Mouse (Mus musculus): ENCODE measurements at regions not wholly inside any gene's neighbourhood (a gene's known extent, or its start where the extent isn't known, plus 50 kb on each side); places are given as distances from the start of the nearest gene placed in this dataset.
"Not testable (repeated sequence)": the region's sequence is repeated elsewhere in the genome, so short reads cannot be mapped to it uniquely, and the experiment has no call there.

DNA sequence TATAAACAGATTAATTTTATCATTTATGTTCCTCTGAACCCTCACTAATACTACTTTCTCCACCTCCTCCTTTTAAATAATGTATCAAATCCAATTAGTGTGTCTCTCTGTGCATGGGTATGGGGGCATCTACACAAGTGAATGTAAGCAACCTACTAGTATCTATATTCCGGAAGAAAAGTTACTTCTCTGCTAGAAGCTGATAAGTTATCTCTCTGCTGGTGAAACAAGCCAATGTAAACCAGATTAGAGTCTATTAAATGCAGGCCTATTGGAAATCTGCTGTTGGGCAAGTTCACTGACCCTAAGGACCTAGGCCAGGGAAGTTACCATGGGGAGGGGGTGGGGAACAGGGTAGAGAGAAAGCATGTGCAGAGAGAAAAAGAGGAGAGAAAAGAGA lies 59.1 kb upstream of the Chd2 start:
- intact Hi-C loops (cut with DNase I) = no loop called here
- Histone ChIP-seq H3K27ac (no peak overlapping the region), H3K4me3 (no peak overlapping the region)
- no peak for TF ChIP-seq CTCF (IDR thresholded peaks at IDR 0.05)
- DNase-seq = no peak

DNA sequence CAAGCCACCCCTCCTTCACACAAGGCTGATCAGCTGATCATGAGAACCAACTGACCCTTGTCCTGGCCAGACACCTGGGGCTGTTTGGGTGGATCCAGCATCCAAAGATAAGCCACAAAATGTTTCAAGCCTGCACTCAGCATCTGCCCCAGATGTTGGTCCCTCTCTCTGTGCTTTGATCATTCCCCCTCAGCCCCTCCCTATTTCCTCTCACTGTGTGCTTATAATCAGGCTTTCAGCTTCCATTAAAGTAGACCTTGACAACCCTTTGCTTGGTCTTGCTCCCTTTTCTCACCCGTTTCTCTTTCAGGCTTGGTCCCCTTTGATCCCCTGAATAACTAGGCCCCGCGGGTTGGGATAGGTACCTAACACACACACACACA lies 58.4 kb upstream of the Chd2 start:
- intact Hi-C loops (cut with DNase I) = not testable (repeated sequence)

DNA sequence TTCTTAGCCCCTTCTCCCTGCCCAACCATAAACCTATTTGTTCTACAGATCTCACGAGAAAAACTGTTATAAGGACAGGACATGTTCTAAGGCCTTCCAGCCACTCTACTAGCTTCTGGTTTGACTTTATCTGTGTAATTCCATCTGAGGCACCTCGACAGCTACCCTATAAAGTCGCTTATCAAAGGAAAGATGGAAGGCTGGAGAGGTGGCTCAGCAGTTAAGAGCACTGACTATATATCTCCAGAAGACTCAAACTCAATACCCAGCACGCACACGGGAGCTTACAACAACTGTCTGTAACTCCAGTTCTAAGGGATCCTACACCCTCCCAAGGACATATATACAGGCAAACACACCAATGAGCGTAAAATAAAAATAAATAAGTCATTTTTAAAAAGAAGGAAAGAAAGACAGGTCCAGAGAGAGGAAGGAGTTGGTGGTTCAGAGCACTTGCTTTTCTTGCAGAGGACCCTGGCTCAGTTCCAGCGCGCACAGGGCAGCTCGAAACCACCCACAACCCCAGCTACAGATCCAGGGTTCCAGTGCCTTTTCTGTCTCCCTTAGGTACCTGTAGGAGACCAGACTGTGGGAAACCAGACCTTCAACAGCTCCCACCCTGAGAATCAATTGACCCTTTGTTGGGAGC lies 57.8 kb upstream of the Chd2 start:
- TF ChIP-seq CTCF (IDR thresholded peaks at IDR 0.05) = no peak
- intact Hi-C loops (cut with DNase I) = no loop called here
- no peak for DNase-seq
- Histone ChIP-seq H3K27ac (no peak overlapping the region), H3K4me3 (no peak overlapping the region)

More for the DNA sequence above, 58.4 kb upstream of the Chd2 start:
- not testable (repeated sequence) for DNase-seq, H3K27ac ChIP-seq, H3K4me3 ChIP-seq

DNA sequence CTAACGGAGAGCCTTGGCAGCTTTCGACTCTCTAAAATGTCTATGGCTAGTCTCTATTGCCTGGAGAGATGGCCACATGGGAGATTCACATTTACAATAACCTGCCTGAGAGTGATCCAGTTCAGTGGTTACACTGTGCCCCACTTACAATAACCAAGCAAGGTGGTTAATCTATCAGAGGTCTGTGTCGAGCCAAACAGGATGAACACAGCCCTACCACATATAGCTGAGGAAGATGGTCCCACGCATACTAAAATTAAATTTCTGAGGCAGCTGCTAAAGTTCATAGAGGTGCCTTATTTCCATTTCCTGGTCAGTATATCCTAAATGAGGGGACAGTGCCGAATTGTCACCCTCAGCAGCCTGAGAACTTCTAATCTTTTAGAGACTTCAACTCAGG lies 56.3 kb upstream of the Chd2 start:
- no peak for DNase-seq
- intact Hi-C loops (cut with DNase I) = no loop called here

DNA sequence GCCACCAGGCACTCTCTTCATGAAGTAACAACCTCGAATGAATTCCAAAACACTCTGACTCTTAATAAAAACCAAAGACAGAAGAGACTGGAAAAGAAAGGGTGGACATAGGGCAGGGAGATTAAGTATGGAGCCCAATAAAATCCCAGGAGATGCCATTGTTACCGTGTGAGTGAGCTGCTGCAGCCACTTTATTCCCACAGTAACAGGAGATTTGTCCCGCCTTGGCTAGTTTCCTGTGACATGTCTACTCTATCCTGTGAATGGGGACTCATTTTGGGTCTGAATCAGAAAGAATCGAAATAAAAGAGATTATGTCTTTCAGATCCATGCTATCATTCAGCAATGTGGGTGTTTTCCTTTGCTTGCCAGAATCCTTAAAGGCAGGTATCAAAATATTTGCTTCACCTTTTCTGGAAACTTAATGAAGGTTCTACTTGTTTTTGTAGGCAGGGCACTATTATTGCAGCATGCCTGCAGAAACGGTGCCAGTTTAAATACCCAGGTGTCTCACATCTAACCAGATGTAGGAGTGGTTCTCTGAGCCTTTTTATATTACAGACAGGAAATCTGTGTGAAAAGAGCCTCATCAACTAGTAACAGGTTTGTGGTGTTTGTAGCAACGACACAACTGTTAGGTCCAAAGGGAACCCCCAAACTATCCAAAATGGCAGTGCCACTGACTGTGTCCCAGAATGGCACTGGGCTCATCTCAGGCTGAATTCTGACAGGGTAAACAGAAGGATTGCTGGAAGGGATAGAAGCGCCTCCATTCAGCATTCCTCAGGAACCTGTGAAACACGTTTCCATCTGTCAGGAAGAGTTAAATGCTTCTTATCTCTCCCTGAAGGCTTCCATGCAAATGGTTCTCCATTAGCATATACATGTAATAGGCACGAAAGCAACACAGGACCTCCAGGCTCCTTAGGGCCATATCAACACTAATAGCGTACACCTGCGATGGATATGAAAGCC lies 55.5 kb upstream of the Chd2 start:
- H3K4me3 ChIP-seq = no peak overlapping the region
- no peak for DNase-seq
- intact Hi-C loops (cut with DNase I) = no loop called here
- H3K27ac ChIP-seq = peak overlapping the region; percentile 99
- no peak for TF ChIP-seq CTCF (IDR thresholded peaks at IDR 0.05)

More for the DNA sequence above, 56.3 kb upstream of the Chd2 start:
- TF ChIP-seq CTCF (IDR thresholded peaks at IDR 0.05) = no peak
- peak overlapping the region; percentile 99; the same call in 1 of the 2 replicates for H3K27ac ChIP-seq
- no peak overlapping the region for H3K4me3 ChIP-seq

DNA sequence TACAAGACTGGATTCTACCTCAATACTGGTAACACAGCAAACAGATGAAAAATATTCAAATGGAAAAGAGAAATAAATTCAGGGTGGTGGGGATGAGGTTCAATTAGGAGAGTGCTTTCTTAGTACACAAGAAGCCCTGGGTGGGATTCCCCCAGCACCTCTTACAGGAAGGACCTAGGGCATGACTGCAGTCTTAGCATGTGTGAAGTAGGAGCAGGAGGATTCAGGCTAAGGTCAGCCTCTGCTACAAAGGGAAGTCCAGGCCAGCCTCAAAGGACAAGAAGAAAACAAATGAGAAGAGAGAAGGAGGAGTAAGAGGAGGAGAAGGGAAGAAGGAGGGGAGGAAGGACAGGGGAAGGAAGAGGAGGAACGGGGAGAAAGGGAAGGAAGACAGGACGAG lies 54.8 kb upstream of the Chd2 start:
- H3K4me3 ChIP-seq = peak overlapping the region; percentile 72
- intact Hi-C loops (cut with DNase I) = no loop called here
- H3K27ac ChIP-seq = peak overlapping the region; percentile 99
- no peak for DNase-seq
- TF ChIP-seq CTCF (IDR thresholded peaks at IDR 0.05) = no peak

DNA sequence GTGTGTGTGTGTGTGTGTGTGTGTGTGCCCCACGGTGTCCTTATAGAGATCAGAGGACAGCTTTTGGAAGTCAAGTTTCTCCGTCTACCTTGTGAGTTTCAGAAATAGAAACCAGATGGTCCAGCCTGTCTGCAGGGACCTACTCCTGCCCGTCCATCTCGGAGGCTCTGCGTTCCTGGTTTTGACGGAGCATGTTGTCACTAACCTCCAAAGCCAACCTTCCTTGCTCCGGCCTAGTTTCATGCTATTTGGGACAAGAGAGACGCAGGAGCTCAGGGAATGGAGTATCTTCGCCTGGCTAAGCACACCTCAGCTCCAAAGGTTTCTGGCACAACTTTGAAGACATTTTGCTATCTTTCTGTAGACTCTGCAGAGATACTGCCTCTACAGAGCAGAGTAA lies 54.2 kb upstream of the Chd2 start:
- peak; percentile 71 for DNase-seq
- peak overlapping the region; percentile 72 for H3K4me3 ChIP-seq
- intact Hi-C loops (cut with DNase I) = loop anchor here (1.0 kb wide), 2 partner anchors 22 to 38 kb away; no protein-coding TSS in a partner anchor

DNA sequence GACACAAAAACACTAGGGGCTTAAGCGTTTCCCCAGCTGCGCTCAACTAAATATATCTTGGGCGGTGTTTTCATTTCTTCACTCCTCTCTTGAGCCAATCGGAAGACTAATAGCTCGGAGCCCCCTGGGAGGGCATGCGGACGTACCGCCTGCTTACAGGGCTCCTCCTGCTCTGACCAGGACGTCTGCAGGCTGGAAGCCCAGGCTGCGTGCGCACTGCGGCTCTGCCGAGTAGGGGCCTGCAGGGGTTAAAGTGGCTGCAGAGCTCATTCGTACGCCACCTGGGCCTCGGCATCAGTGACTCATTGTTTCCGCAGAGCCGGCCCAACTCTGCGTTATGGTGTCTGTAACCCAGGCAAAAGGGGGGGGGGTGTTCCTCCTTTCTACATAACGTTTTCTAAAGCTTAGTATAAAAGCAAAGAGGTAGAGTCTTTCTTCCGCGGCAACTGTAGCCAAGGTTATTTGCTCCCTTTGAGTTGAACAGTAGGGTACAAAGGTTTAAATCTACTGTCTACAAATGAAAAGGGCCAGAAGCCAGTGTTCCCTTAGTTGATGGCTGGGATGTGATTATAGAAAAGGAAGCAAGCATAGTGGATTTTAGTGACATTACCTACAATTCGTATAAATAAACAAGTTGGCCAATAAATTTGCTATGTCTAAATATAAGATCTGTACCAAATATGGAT lies 53.7 kb upstream of the Chd2 start:
- no peak for TF ChIP-seq CTCF (IDR thresholded peaks at IDR 0.05)
- peak; percentile 98 for DNase-seq
- peak overlapping the region; percentile 99 for H3K27ac ChIP-seq
- intact Hi-C loops (cut with DNase I) = loop anchor here (1.0 kb wide), 2 partner anchors 23 to 37 kb away; no protein-coding TSS in a partner anchor
- peak overlapping the region; percentile 72 for H3K4me3 ChIP-seq

More for the DNA sequence above, 54.2 kb upstream of the Chd2 start:
- no peak for TF ChIP-seq CTCF (IDR thresholded peaks at IDR 0.05)
- H3K27ac ChIP-seq = peak overlapping the region; percentile 99

DNA sequence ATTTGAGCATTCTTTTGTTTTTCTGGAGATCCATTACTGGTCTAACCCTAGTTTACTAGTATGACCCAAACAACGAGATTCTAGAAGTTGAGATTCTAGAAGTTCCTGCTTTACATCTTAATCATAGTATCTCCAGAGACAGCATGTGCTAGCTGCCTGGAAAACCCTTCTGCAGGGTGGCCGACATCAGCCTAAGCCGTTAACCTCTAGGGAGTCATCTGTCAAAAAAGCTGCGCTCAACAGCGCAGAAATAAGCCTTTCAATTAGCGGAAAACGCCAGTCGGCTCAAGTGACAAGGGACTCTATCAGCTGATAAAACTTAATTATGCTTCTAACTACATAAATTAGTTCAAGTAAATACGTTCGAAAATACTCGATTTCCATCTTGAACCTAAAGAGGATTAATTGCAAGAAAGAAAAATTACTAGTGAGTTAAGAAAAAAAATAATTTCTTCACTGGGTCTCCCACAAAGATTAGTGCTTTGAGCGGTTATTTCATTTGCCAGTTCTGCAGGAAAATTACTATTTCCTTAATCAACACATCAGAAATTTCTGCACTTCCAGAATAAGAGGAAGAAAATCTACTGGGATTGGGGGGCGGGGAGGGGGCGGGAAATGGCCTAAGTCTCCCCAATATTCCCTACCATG lies 53.0 kb upstream of the Chd2 start:
- H3K27ac ChIP-seq = peak overlapping the region; percentile 99
- TF ChIP-seq CTCF (IDR thresholded peaks at IDR 0.05) = no peak
- peak overlapping the region; percentile 72 for H3K4me3 ChIP-seq
- peak; percentile 60 for DNase-seq
- intact Hi-C loops (cut with DNase I) = loop anchor here (1.0 kb wide), 2 partner anchors 24 to 36 kb away; no protein-coding TSS in a partner anchor

DNA sequence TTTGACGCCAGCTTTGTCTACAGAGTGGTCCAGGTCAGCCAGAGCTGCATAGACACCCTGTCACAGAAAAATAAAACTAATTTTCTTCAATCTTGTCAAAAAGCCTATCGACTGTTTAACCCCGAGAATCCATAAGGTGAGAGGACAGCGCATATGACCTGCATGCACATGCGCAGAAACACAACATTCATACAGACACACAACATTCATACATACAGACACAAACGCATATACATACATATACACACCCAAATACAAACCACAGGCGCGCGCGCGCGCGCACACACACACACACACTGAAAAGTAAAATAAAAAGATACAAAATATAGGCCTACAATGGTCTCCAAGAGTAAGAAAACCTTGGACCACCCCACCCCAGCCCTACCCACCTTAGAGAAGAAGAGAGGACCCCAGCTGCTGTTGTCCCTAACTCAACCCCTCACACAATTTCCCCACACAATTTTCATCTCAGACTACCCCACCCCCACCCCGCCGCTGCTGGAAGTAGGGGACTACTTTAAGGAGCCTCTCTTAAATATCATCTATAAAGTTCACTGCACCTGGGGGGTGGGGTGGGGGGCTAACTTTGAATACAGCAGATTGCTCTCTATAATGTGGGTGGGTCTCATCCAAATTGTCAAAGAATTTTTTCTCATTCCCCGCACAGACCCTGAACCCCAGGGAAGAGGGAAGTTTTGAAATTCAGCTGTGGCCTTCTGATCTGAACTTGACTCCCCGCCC lies 52.2 kb upstream of the Chd2 start:
- intact Hi-C loops (cut with DNase I) = no loop called here
- no peak for DNase-seq
- Histone ChIP-seq H3K4me3 (peak overlapping the region; percentile 72), H3K27ac (peak overlapping the region; percentile 99)
- TF ChIP-seq CTCF (IDR thresholded peaks at IDR 0.05) = no peak

DNA sequence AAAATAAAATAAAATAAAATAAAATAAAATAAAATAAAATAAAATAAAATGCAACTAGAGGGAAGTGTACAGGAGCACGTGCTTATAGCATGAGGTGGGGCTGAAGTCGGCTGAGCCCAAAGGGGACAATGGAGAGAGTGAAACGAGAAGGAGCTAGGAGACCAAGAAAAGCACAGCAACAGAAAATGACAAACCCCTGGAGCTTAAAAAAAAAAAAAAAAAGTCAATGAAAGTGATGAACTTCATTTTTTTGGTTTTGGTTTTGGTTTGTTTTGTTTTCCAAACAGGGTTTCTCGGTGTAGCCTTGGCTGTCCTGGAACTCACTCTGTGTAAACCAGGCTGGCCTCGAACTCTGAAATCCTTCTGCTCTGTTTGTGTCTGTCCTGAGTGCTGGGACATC lies 51.2 kb upstream of the Chd2 start:
- H3K4me3 ChIP-seq = no peak overlapping the region
- H3K27ac ChIP-seq = peak overlapping the region; percentile 12; the same call in 1 of the 2 replicates
- no peak for DNase-seq
- intact Hi-C loops (cut with DNase I) = no loop called here
- no peak for TF ChIP-seq CTCF (IDR thresholded peaks at IDR 0.05)
